Mouse (Mus musculus) bone marrow macrophage, adult 2 months (primary cell): ENCODE measurements around the gene Commd7.

Source experiments
- CTCF ChIP-seq: IDR thresholded peaks from 2 replicates; pipeline ENCODE4 v1.5.1; 2012; ENCODE audit warnings: low read depth, mild to moderate bottlenecking, low read length, moderate library complexity
- POLR2A ChIP-seq: IDR thresholded peaks from 2 replicates; pipeline ENCODE4 v1.6.1; 2012; ENCODE audit warnings: mild to moderate bottlenecking, low read depth, low read length, borderline replicate concordance

DNA sequence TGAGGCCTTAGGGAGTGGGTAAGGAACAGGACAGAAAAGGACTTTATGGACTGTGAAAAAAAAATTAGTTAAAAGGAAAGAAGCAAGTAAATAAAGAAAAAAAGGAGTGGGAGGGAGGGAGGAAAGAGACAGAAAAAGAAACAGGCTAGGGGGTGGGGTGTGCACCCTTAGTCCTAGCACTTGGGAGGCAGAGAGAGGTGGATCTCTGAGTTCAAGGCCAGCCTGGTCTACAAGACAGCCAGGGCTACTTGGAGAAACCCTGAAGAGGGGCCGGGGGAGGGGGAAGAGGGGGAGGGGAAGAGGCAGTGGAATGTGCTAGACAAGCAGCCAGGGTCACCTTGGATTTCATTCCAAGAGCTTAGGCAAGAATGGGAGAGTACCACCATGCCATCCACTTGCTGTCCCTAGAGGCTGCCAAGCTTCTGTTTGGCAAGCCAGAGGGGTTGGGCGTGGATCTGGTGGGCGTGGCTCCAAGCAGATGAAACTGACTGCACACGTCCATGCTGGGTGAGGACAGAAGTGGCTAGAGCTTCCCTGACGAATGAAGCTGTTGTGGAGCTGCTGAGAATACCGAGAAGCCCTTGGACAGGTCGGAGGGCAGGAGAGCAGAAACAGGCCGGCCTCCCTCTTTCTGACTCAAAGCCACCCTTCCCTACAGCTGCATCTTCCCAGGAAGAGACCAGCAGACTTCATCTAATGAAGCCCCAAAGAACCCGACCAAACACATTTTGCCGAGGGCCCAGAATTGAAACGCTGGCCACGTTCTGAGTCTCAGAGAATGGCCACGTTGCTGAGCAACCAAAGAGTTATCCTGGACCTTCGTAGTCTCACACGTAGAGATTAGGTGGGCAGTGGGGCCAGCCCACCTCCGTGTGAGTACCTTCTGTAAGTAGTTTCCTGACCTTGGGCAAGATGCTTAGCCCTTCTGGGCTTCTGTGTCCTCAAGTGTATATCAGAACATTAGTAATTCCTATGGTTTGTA, 31.6 kb downstream of the Commd7 start:
- TF ChIP-seq POLR2A (no peak), CTCF (no peak)
